Comparison of ENCODE assay signal across 7 mouse cellular contexts in genomic region chr4:106910201-106911172, GRCm38 (mm10). TPM values are rescaled to one million over a fixed set of nuclear protein-coding genes. Genes with fewer than 3 reads are reported as not detected.
DNase-seq lines count a peak whose midpoint lies in the region; ATAC-seq and TF ChIP-seq lines count a peak whose summit lies in the region.

Gene Ssbp3, plus strand, starts transcription at chr4:106910701.

- peaks cover 12% of the 10 kb centered on the region; the same call in 1 of the 2 replicates for H3K4me1 ChIP-seq in cortical plate, adult 2 months (ENCODE audit: control insufficient read depth, insufficient read depth, low read length)

- H3K4me3 ChIP-seq in cortical plate, adult 2 months (ENCODE audit: insufficient read depth, low read length): peak within 1 kb of the TSS; percentile 54

- intact Hi-C loops in left cerebral cortex, postnatal 14 days (cut with DNase I): loop anchor here (1.0 to 5.0 kb wide), 3 partner anchors 70 to 252 kb away; no protein-coding TSS in a partner anchor

- no peak for TF ChIP-seq CTCF in cortical plate, adult 2 months (IDR thresholded peaks at IDR 0.05; ENCODE audit: extremely low read depth, insufficient read depth, low read length)

- peak; percentile 64 for ATAC-seq in inflammation-experienced regulatory T-cells, adult 6 months
- ATAC-seq in megakaryocyte-erythroid progenitor cell, adult 5-6 weeks (replicated peaks; ENCODE audit: low FRiP score, low TSS enrichment, poor library complexity, severe bottlenecking): peak; percentile 35; the same call in 1 of the 2 replicates

- H3K27ac ChIP-seq in cortical plate, adult 2 months (ENCODE audit: insufficient read depth, low read length): peak within 1 kb of the TSS; percentile 90

- peak; percentile 78 to 95 for DNase-seq in adrenal gland, adult (ENCODE audit: inconsistent age in 2 of 2, low spot score in 1 of 2)
- DNase-seq in gastrocnemius, postnatal 25 days: peak; percentile 70
- DNase-seq in left cerebral cortex, postnatal 14 days (ENCODE audit: low spot score in 2 of 2): peak; percentile 71 to 88
- peak; percentile 50 for DNase-seq in right cerebral cortex, postnatal 25 days

- TF ChIP-seq POLR2A in cortical plate, adult 2 months (IDR thresholded peaks at IDR 0.05; ENCODE audit: extremely low read depth, insufficient read depth, low read length): no peak

RNA-seq across cellular contexts. Expression of gene Ssbp3, which starts in this region (rescaled TPM):
- polyA plus RNA-seq in cortical plate, adult 2 months (2012; rRNA removed): 121 and 123 TPM in 2 replicates
- 10 to 100 TPM; 18.7 to 19.5 TPM for total RNA-seq in gastrocnemius, postnatal 25 days (2021)
- 10 to 100 TPM; 36.1 to 45.6 (median 43.4) TPM for polyA plus RNA-seq in inflammation-experienced regulatory T-cells, adult 6 months (2017; shearing (Covaris generic))
- 100 to 1,000 TPM; 109 to 115 TPM for total RNA-seq in left cerebral cortex, postnatal 14 days (2021)
- 104 and 138 TPM in 2 replicates for total RNA-seq in megakaryocyte-erythroid progenitor cell, adult 5-6 weeks (2014; fragmentation: Nextera tagmentation)
- 50.5 and 63.4 TPM in 2 replicates for total RNA-seq in megakaryocyte-erythroid progenitor cell, adult 5-6 weeks (2017)

Comparison
In these comparisons a context has a peak if more than half of its experiments do, and no peak if none do; other contexts are left out.
1. Peak in every context shown above with its lines: DNase-seq, ATAC-seq, H3K4me3 ChIP-seq and H3K27ac ChIP-seq.